Mouse (Mus musculus): Measurements from ENCODE around the gene Zfp882.
"Not testable (repeated sequence)": the region's sequence is repeated elsewhere in the genome, so short reads cannot be mapped to it uniquely, and the experiment has no call there.

The Zfp882 gene

DNA sequence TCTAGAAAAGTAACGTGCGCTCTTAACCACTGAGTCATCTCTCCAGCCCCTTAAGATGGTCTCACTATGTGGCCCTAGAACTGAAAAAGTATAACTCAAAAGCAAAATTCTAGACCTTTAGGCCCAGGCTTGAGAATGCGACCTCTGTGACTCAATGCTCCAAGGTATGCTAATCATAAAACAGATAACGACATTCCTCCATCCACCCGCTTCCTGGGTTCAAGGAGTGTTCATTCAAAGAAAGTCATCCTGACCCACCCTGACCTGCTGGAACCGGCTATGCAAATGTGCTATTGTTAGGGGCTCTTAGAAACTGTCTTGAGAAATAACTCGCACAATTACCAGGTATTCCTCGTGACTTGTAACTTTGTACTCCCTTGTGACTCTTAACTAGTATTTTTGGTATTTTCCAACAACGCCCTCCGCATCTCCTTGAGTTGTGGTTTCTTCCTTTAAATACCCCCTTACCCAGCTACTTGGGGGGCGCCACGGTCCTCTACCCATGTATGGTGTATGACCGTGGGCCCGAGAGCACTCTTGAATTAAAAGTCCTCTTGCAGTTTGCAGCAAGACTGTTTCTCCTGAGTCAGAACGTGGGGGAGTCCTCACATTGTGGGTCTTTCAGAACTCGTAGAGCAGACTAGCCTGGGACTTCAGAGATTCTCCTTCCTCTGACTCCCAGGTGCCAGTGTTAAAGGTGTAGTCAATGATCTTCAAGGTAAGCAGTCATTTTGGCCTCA is 44.7 kb downstream of the Zfp882 start:
- not testable (repeated sequence) for DNase-seq

DNA sequence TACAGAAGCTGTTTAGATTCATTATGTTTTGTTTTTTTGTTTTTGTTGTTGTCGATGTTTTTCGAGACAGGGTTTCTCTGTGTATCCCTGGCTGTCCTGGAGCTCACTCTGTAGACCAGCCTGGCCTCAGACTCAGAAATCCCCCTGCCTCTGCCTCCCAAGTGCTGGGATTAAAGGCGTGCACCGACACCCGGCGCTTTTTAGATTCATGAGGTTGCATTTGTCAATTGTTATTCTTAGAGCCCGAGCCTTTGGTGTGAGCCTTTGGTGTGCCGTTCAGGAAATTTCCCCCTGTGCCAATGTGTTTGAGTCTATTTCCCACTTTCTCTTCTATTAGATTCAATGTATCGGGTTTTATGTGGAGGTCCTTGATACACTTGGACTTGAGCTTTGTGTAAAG is 46.3 kb downstream of the Zfp882 start:
- no peak for DNase-seq

DNA sequence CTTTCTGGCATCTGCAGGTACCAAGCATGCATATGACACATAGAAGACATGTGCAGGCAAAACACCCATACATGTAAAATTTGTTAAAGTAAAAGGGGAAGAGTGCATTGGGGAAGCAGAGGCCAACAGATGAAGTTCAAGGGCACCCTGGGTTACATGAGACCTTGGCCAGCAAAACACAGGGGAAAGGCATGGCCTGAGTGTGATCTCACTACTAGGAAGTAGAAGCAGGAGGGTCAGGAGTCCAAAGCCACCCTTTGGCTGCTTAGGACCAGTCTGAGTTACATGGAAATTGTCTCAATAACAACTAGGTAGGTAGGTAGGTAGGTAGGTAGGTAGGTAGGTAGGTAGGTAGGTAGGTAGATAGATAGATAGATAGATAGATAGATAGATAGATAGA is 52.1 kb downstream of the Zfp882 start:
- DNase-seq = no peak

DNA sequence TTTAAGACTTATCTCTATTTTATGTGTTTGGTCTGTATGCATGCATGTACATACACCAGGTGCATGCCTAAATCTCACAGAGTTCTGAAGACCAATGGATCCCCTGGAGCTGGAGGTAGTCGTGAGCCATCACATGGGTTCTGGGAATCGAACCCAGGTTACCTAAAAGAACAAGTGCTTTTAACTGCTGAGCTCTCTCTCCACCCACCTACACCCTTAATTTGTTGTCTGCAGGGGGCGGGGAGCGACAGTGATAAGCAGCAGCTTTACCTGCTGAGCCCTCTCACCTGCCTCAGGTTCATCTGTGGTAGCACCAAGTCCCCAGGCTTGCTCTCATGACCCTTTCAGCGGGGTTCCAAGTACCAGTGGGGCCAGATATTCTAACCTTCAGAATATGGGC is 53.4 kb downstream of the Zfp882 start:
- DNase-seq = no peak

DNA sequence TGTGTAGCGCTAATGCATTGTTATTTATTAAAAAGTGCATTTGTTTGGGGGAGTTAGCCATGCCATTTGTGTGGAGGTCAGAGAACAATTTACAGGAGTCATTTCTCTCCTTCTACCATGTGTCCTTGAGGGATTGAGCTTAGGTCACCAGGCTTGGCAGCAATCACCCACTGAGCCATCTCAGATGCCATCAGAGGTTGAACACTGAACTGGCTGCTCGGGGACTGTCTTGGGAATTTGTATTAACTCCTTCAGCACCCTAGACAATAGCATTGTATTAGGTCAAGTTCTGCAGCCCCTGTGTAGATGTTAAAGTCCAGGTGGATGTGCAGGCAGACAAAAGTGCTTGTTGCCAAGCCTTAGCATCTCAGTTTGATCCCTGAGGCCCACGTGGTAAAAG is 55.6 kb downstream of the Zfp882 start:
- no peak for DNase-seq

DNA sequence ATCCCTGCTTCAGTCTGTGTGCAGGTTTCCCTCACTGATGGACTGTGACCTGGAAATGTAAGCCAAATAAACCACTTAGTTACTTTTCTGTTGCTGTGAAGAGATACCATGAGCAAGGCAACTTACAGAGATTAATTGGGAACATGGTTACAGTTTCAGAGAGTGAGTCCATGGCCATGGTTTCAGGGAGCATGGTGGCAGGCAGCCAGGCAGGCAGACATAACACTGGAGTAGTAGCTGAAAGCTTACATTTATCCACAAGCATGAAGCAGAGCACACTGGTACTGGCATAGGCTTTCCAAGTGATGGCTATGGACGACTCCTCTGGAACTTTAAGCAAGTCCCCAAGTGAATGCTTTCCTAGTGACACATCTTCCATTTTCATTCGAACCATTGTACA is 56.8 kb downstream of the Zfp882 start:
- no peak for DNase-seq
